Mouse (Mus musculus): ENCODE measurements around the gene Gfra1.

DNA sequence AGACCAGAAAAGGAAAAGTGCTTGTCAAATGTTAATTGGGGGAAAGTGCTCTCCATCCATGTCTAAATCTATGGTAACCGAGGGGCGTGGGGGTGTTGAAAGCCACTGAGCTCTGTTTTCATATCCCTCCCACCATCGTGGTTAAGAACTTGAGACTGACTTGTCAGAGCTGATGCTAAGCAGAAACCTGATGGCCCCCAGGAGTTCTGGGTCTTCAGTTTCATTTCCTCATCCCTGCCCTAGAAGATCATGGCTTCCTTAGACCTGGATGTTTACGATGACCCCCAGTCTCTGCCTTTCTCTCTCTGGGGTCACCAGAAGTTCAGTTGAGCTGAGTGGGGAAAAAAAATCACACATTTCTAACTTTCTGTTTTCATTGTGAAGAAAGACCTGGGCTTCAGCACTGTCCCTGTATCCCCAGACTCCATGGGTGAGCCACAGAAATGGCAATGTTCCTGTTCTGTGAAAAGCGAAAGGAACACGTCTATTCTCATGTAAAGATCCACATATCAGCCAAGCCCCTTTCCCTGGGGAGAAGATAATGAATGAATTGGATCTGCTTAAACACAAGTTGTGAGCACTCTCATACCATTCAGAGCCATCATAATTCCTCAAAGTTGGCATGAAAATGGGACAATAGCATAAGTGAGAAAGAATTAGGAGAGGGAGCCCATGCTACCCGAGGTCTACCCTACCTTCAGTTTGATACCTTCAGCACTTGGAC lies 261.8 kb downstream of the Gfra1 start:
- TF ChIP-seq EP300 (IDR thresholded peaks at IDR 0.05; ENCODE audit: low read length) (no peak), JUND (conservative IDR thresholded peaks at IDR 0.05; ENCODE audit: low read depth, low read length) (no peak), ELF1 (IDR thresholded peaks at IDR 0.05; ENCODE audit: low read depth, low read length) (no peak), CTCF (conservative IDR thresholded peaks at IDR 0.05 in 1 of 2, IDR thresholded peaks at IDR 0.05 in 1 of 2; ENCODE audit: low read depth in 2 of 2, low read length in 2 of 2) (no peak), PAX5 (IDR thresholded peaks at IDR 0.05; ENCODE audit: low read length) (no peak), GABPA (IDR thresholded peaks at IDR 0.05; ENCODE audit: insufficient replicate concordance, low read depth, low read length) (no peak), POLR2A (IDR thresholded peaks at IDR 0.05; ENCODE audit: low read depth, low read length) (no peak), USF1 (IDR thresholded peaks at IDR 0.05; ENCODE audit: low read depth, low read length) (no peak), MAX (IDR thresholded peaks at IDR 0.05; ENCODE audit: low read length) (no peak), ZC3H11A (IDR thresholded peaks at IDR 0.05; ENCODE audit: low read depth, low read length) (no peak)
